Mouse (Mus musculus) heart, postnatal 4 days (tissue): ENCODE data around the gene Ctsz. TPM values are rescaled to one million over a fixed set of nuclear protein-coding genes. Genes with fewer than 3 reads are reported as not detected.

ENCODE experiments used
- DNase-seq: peaks from one replicate; pipeline ENCODE4 v3.0.0; 2021
- total RNA-seq, 2 experiments: library from RNA; stranded (reverse); gene quantifications; 2 replicates each; pipeline ENCODE4 v1.2.3; 2021

Ctsz gene
- total RNA-seq = 10 to 100 TPM; 49.4 to 50.2 TPM

GRCm38 (mm10) chr2:174438737-174439449 lies at the start of gene Ctsz:
Gene Ctsz (minus strand): TSS chr2:174439039.
- DNase-seq = peak; percentile 75

- DNase-seq = no peak
Observed at GRCm38 (mm10) chr2:174487005-174487404, 48.2 kb upstream of the Ctsz start.

GRCm38 (mm10) chr2:174478746-174479145 lies 39.9 kb upstream of the Ctsz start:
- DNase-seq = no peak

GRCm38 (mm10) chr2:174477543-174478319 lies 38.9 kb upstream of the Ctsz start:
- DNase-seq = no peak

GRCm38 (mm10) chr2:174473550-174473927 lies 34.7 kb upstream of the Ctsz start:
- DNase-seq = no peak

GRCm38 (mm10) chr2:174472818-174473549 lies 34.1 kb upstream of the Ctsz start, which contains the start of gene Prelid3b:
Gene Prelid3b (minus strand): TSS chr2:174473081.
- DNase-seq = peak; percentile 100

- no peak for DNase-seq
Observed at GRCm38 (mm10) chr2:174472407-174472806, 33.6 kb upstream of the Ctsz start.

- no peak for DNase-seq
Observed at GRCm38 (mm10) chr2:174470786-174471405, 32.1 kb upstream of the Ctsz start.

GRCm38 (mm10) chr2:174470333-174470732 lies 31.5 kb upstream of the Ctsz start:
- DNase-seq = no peak

GRCm38 (mm10) chr2:174463789-174464523 lies 25.1 kb upstream of the Ctsz start, which contains the start of gene Atp5e:
Gene Atp5e (minus strand): TSS chr2:174464105.
- DNase-seq = peak; percentile 97

GRCm38 (mm10) chr2:174463370-174463769 lies 24.5 kb upstream of the Ctsz start:
- DNase-seq = no peak

- no peak for DNase-seq
Observed at GRCm38 (mm10) chr2:174459365-174459764, 20.5 kb upstream of the Ctsz start.

- DNase-seq = peak; percentile 30
Observed at GRCm38 (mm10) chr2:174453681-174454080, 14.8 kb upstream of the Ctsz start.

- no peak for DNase-seq
Observed at GRCm38 (mm10) chr2:174450353-174450752, 11.5 kb upstream of the Ctsz start, which contains the start of gene Tubb1. Gene Tubb1 (plus strand): TSS chr2:174450695.

- DNase-seq = no peak
Observed at GRCm38 (mm10) chr2:174448405-174448804, 9.6 kb upstream of the Ctsz start.

GRCm38 (mm10) chr2:174446905-174447304 lies 8.1 kb upstream of the Ctsz start:
- DNase-seq = no peak

GRCm38 (mm10) chr2:174446492-174446891 lies 7.7 kb upstream of the Ctsz start:
- no peak for DNase-seq

GRCm38 (mm10) chr2:174445018-174445417 lies 6.2 kb upstream of the Ctsz start:
- no peak for DNase-seq

- no peak for DNase-seq
Observed at GRCm38 (mm10) chr2:174444359-174444758, 5.5 kb upstream of the Ctsz start.

GRCm38 (mm10) chr2:174443046-174443445 lies 4.2 kb upstream of the Ctsz start:
- DNase-seq = no peak

GRCm38 (mm10) chr2:174442460-174442859 lies 3.6 kb upstream of the Ctsz start:
- DNase-seq = peak; percentile 24

- no peak for DNase-seq
Observed at GRCm38 (mm10) chr2:174441898-174442297, 3.1 kb upstream of the Ctsz start.
